Mouse (Mus musculus): ENCODE results near the gene Traf5.
A peak's percentile ranks its signal among the peaks of the same experiment; 100 is the strongest.

Traf5 gene

DNA sequence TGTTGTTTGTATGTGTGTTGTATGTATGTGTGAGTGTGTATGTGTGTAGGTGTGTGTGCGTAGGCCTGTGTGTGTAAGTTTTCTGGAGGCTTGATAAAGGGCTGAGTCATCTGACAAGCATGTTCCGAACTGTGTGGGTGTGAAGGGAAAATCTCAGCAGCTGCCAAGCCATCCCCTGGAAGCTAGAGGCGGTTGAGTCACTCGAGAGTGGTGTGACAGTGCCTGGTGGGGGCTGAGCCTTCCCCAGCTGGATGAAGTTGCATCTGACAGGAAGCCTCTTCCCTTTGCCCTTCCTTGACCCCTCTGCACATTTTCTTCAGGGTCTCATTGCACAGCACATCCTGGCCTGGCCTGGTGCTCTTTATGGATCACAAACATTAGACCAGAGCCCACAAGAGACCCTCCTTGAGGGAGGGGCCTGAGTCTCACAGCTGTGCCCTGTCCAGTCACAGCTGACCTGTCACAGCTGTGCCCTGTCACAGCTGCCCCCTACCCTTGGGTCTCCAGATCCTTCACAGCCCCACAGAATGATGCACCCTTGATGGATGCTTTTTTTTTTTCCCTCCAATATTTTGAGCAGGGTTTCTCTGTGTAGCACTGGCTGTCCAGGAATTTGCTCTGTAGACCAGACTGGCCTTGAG, 30.6 kb downstream of the Traf5 start:
- DNase-seq (ENCODE audit: low spot score) = peak; percentile 47

DNA sequence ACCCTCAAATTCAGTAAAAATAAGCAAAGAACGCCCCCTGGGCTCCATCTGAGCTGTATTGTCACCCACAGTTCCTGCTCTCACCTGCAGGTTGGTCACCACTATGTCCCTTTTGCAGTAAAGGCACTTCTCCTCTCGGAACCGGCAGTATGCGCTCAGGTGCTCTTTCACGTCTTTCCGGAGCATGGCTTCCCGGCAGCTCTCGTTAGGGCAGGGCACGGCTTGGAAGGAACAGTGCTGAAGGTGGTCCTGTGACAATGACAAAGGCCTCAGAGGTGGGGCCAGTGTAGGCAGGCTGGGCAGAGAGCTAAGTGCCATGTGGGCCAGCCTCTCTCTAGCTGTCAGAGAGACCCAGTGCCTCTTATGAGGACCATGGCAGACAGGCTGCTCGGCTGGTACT, 33.4 kb downstream of the Traf5 start:
- DNase-seq (ENCODE audit: low spot score) = no peak

DNA sequence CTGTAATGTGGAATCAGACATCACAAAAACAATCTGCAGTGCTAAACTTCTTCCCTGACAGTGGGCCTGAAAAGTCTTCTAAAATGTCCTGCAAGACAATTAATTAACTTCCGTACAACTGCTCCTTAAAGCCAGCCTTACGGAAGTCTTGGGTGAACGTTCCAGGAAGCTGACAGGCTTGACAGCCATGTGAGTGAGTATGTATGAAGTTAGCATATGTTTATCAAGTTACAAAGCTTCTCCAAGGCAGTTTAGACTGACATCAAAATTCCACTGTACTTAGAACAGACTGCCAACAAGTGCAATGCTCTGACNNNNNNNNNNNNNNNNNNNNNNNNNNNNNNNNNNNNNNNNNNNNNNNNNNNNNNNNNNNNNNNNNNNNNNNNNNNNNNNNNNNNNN, 38.6 kb downstream of the Traf5 start:
- no peak for DNase-seq (ENCODE audit: low spot score)

DNA sequence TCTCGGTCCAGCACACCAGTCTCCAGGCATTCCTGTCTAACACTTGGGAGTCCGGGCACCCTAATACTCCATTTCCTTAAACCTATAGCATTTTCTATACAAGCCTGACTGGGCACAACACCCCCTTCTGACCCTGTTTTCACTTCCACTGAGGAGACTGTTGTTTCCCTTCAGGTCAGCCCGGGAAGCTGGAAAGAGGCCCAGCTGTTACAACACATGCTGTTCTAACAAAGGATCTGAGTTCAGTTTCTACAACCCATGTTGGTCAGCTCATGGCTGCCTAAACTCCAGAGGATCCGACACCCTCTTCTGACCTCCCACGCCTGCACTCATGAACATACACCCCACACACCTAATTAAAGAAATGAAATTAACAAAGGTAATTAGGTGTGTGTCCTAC, 39.4 kb downstream of the Traf5 start:
- DNase-seq (ENCODE audit: low spot score) = no peak

DNA sequence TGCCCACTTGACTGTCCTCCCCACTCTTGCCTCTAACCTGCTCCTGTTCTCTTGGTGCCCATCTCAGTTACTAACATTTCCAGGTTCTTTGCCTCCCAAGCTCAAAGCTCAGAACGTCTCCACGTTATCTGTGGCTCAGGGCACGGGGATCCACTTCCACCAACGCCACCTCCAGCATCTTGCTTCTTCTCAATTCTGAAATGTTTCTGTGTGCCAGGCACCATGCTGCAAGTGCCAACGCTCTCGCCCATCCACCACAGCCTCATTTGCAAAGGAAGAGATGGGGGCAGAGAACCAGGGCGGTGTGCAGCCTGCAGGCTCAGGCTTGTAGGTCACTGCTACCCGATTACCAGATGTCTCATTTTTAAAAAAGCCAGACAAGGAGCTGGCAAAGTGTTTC, 39.9 kb downstream of the Traf5 start:
- DNase-seq (ENCODE audit: low spot score) = no peak

DNA sequence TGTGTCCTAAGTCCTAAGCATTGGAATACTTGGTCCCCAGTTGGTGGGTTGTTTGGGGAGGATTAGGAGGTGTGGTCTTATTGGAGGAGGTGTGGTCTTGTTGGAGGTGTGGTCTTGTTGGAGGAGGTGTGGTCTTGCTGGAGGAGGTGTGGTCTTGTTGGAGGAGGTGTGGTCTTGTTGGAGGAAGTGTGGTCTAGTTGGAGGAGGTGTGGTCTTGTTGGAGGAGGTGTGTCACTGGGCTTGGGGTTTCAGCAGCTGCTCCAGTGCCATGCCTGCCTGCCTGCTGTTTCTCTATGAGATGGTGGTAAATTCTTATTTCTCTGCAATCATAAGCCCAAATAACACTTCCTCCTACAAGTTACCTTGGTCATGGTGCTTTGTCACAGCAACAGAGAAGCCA, 93.3 kb downstream of the Traf5 start:
- no peak for DNase-seq (ENCODE audit: low spot score)

DNA sequence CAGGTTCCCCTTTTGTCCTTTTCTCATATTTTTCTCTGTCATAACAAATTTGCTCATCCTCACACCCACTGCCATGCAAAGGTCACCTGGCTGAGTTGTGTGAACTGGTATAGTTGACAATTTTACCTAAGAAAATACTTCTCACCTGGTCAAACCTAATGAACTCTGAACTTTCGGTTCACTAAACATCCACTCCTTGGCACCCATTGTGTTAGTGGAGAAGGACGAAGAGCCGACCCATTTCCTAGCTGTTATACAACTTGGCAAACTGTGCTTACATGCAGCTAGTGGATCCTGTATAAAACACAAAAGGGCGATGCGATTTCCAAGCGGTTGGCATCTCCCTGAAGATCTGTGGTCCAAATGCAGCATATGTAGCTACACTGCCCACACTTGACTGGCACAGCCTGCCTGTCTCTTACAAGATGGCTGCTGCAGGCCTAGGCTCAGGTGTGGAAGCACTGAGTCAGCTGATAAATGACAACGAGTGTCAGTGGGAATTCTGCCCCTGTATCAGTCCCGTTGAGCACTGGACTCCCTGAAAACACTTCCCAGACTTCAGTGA, 95.7 kb downstream of the Traf5 start:
- DNase-seq (ENCODE audit: low spot score) = no peak

DNA sequence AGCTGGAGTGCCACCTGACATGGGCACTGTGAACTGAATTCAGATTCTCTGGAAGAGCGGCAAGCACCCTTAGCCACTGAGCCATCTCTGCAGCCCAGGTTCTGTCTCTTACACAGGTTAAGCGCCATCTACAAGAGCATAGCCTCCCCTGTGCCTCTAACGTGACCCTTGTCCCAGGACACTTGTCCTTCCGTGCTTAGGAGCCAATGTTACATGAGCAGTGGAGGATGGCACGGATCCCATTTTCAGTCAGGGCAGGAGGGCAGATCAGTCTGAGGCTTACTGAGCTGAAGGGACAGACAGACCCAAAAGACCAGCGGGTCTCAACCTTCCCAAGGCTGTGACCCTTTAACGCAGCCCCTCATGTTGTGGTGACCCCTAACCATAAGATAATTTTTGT, 96.4 kb downstream of the Traf5 start:
- no peak for DNase-seq (ENCODE audit: low spot score)

DNA sequence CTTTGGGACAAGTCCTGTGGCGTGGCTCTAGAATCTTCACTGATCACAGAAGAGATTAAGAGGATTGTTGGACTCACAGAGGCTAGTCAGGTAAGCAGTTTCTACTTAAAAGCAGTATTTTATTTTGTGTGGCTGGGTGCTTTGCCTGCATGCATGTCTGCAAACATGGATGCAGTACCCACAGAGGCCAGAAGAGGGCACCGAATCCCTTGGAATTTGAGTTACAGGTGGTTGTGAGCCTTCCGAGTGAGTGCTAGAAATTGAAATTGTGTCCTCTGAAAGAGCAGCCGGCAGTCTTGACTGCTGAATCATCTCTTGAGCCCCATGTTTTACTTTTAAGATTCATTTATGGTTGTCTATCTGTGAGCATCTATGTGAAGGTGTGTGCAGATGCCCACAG, 96.9 kb downstream of the Traf5 start:
- peak; percentile 66 for DNase-seq (ENCODE audit: low spot score)

DNA sequence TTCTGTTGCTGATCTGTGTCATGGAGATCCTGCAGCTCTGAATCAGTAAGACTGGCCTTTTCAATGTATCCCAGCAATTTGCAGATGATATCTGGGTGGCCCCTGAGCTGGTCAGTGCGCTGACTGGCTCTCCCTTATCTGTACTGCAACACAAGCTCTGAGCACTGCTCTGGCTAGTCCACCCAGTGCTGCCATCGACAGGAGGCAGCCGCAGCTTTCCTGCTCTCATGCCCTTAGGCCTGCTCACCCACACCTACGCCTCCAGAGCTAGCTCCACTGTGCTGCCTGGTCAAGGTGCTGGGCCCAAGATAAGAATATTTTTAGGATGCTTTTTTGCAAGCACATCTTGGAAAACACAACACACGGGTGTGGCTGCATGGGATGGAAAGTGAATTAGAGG, 97.9 kb downstream of the Traf5 start:
- DNase-seq (ENCODE audit: low spot score) = no peak

DNA sequence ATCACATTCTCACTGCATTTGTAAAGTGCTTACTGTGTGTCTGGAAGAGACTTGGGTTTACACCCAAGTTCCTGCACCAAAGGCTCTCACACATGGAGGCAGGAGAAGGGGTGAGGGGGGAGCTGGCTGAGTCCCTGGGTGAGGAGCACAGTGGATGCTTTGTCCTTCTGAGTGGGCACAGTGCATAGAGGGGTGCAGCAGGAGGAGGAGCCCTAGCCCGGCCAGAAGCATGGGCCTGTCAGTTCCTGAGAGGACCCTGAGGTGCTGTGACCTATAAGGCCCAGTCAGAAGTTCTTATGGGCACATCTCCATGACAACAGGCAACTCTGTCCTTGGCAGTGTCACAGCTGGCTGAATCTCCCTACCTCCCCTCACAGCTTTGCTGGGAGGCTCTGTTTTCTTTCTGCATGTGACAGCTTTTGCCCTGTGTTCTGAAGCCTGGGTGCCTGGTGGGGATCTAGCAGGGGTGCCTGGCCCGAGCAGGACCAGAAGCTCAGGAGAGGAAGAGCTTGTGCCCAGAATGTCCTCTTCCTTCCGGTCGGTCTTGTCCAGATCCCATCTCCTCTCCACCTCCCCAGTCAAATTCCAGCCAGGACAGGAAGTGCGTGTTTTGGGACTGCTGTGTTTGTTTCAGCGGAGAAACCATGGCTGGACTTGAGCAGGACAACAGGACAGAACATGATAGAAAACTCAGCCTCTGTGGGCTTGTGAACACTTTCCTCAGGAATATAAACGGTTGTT, 100.1 kb downstream of the Traf5 start:
- DNase-seq (ENCODE audit: low spot score) = no peak

DNA sequence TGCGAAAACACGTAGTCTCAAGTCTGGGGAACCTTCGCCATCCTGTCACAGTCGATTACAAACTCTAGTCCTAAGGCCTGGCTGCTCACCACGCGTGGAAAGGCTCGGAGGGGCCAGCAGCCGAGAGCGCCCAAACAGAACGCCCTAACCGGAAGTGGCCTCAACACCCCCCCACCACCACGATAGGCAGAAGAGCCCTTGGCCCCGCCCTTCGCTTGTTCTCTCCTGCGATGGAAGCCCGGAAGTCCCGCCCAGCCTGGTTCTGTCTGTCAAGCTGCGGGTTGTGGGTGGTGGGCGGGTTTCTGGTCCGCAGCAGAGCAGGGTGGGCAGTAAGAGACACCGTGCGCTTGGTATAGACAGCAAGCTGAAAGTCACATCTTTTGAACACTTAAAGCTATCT, 102.4 kb downstream of the Traf5 start:
- peak; percentile 97 for DNase-seq (ENCODE audit: low spot score)

DNA sequence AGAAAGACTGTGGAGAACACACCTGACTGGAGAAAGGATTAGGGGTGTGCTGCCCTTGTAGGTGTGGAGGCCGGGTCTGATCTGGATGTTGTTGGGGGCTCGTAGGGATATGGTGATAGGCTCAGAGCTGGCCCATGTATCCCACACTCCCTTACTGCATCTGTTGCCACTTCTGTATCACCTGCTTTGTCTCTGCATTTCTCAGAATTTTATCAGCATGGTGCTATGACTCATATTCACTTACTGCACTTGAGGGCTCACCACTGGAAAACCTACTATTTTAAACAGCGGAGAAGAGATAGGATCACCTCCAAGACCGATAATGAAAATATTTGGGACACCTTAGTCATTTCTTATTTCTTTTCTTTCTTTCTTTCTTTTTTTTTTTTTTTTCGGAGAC, 103.3 kb downstream of the Traf5 start:
- no peak for DNase-seq (ENCODE audit: low spot score)

DNA sequence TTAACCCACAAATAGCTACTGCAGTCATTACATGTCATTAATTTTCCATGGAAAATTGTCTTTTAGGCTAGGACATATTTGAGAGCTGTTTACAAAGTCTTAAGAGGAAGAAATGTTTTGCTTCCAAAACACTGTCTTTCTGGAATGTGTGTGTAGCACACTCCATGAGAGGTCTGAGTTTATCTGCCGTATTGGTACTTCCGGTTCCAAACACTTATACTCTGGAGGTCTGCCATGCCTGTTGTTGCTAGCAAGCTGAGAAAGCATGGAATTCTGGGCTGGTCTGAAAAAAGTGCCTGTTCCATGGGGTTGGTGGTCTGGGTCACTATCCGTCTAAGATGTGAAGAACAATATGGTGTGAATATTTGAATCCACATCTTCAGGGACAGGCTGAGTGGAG, 103.7 kb downstream of the Traf5 start:
- no peak for DNase-seq (ENCODE audit: low spot score)

DNA sequence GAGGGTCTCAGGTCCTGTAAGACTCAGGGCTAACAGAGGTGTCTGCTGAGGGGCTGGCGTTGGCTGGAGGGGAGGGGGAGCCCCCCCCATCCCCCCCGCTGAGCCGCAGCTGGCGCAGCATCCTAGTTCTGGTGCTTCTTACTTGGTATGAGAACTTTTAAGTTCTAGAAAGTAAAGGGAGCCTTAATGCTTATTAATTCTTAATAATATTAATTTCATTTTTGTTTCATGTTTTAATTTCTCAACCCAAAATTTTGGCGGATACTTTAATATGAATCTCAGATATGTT, 104.9 kb downstream of the Traf5 start:
- no peak for DNase-seq (ENCODE audit: low spot score)

DNA sequence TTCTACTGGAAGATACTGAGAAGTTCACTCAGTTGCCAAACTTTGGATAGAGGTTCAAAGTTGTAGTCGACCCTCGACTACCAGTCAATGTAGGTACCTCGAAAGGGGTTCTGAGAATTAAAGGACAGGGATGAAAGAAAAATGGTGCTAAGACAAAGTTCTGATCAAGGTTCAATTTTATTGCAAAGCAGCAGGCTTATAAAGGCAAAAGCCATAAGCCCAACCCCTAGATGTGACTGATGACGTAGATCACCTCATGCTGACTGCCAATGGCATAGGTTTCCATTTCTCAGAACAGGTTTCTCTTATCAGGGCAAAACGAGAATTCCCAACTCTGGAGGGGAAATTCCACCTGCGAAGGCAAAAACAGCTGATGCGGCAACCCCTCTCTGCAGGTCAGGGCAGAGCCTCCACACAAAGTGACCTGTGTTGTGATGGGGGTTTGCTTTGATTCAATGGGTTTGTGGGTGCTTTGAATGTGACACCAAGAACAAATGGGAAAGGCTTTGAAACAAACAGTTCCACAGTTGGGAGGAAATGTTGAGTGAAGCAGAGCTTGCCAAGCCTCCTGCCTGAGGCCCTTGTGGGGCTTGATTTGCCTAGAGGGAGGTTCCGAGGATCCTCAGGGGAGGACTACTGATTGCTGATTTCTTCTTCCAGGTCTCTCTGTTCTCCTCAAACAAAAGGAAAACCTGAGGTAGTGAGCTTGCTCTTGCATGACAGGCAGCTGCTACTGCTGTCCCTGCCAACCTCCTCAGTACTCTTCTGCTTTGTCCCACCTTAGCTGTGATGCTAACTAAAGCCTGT, 105.5 kb downstream of the Traf5 start:
- DNase-seq (ENCODE audit: low spot score) = no peak

DNA sequence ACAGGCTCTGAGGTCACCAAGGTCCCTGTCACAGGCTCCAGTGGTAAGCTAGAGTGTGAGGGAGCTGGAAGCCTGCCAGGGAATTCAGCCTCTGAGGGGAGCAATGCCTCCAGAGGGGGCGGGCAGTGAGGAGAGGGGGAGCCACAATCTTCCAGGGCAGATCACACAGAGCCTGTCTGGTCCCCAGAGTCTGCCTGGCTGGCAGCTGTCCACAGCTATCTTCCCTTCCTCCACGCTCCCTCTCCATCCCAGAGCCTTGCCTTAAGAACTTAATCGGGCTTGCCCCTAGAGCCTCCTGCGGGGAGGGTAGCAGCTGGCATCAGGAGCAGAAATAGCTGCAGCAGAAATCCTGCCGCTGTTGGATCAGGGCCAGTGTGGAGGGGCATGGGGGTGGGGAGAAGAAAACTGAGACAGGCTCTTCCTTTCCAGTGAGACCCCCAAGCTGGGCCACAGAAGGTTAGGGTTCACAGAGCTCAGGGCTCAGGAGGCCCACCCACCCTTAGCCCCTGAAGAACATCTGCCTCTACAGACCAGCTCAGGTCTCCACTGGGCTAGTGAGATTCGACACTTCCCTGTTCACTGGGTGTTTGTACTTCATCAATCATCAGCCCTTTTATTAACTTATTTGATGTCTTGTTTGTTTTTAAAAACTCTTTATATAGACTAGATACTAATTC, 110.8 kb downstream of the Traf5 start:
- peak; percentile 17 for DNase-seq (ENCODE audit: low spot score)

DNA sequence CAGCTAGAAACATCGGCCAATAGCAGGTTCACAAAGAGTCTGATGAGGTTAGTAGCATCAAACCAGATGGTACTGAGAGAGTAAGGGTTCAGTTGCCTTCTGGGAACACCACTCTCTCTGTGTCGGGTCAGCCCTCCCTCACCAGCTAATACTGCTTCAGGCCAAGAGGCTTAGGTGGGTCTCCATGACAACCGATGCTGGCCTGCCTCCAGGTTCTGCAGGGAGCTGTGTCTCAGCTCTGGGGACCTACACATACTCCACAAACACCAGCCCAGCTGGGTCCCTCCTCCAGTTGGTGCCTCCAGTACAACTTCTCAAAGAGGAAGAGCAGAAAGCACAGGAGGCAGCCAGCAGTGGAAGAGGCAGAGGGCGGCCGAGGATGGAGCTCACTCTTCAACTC, 115.2 kb downstream of the Traf5 start, which contains the start of gene Rd3:
Gene Rd3, plus strand, starts transcription at position 184 of the 400 bp plus-strand sequence.
- peak; percentile 47 for DNase-seq (ENCODE audit: low spot score)

DNA sequence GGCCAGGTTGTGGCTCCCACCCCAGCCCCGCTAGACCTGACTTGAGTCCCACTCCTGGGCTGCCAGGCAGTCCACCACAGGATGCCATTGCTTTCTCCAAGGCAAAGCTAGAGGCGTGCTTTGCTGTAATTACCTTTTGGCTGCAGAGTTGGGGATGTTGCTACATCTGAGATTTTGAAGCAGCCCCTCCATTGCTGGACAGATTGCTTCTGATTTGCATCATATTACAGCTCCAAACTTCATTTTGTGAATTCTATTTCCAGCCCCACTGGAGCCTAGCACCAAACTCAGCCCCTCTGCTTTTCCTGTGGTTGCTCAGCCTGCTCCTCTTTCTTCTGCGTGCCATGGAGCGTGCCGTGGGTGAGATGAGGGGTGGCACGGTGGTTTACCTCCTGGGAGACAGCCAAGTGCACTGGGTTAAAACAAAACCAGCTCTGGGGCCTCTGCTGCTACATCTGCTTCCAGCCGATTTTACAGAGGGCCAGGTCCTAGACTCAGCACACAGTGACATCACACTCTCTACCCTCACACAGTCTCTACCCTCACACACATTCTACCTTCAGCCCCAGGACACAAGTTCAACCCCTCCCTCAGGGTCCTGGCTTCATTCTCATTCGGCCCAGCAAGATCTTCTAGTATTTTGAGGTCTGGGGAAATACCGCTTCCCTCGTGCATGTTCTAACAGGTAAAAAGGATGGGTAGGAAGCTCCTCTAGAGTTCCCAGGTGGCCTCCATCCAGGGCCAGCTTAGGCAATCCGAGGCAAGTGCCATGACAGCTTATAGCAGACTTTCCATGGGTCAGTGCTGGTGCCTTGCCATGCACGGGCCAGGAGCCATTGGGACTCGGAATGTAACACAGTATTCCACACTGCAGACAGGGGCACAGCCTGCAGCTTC, 117.6 kb downstream of the Traf5 start:
- DNase-seq (ENCODE audit: low spot score) = no peak

DNA sequence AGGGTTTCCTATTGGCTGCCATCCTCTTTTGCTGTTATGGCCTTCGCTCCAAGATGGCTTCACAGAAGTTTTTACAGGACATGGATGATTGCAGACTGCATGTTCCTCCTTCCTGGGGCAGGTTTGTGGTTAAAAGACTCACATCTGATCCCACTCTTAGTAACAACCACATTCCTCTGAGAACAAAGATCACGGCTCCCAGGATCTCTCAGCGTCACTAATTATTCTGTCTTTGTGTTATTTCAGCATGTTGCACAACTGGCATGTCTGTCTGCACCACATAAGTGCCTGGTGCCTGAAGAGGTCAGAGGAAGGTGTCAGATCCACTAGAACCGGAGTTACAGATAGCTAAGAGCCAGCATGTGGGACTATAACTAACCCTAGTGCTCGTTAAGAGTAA, 122.4 kb downstream of the Traf5 start:
- no peak for DNase-seq (ENCODE audit: low spot score)

DNA sequence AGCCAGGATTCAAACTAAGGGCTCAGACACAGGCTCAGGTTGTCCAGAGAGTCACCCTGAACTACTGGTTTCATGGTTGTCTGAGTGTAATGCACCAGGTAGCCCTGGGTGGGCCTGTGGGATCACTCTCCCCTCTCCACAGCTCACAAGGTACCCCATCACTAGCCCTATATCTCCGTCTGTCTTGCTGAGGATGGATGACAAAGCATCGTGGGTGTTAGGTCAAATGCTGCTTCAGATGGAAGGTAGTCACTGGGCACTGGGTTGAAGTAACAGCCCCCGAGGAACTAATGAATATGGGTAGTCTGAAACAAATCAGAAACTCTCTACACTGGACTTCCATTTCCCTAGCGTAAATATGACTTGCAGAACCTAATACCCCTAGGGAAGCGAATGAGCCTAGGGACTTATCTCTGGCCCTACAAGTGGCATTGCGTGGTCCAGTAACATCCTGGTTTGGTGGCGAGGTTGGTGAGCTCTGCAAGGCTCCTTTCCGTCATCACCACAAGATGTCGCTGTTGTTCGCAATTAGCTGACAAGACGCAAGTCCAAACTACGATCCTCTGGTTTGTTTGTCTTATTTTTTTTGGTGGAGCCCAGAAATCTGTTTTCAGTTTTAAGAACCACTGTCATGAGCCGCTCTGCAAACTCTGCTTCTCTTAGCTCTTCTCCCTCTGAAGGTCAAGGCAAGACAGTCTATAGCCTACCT, 127.4 kb downstream of the Traf5 start:
- peak; percentile 96 for DNase-seq (ENCODE audit: low spot score)
